Mouse (Mus musculus) hindbrain, embryonic 11.5 days (tissue): ENCODE measurements around the gene Plagl2. TPM values are rescaled to one million over a fixed set of nuclear protein-coding genes. Genes with fewer than 3 reads are reported as not detected.
"Not testable (repeated sequence)": the region's sequence is repeated elsewhere in the genome, so short reads cannot be mapped to it uniquely, and the experiment has no call there.

Experiments
- ATAC-seq: fragments of 200-750 bp; cut with Nextera tagmentation; 2 replicates; pipeline ENCODE4 v1.8.0; 2017; ENCODE audit warnings: mild to moderate bottlenecking, moderate TSS enrichment, moderate library complexity; ENCODE audit not compliant: low FRiP score
- DNase-seq: peaks from one replicate; pipeline ENCODE4 v3.0.0-alpha.2; 2015; ENCODE audit warnings: low spot score
- H3K27ac ChIP-seq: fragments of 300-500 bp; sonication (generic); 2 replicates; pipeline ENCODE4 v1.5.1; 2014; ENCODE audit warnings: mild to moderate bottlenecking, low read depth, low read length
- H3K27me3 ChIP-seq: fragments of 300-500 bp; sonication (generic); 2 replicates; pipeline ENCODE4 v1.6.1; 2014; ENCODE audit warnings: mild to moderate bottlenecking, low read length, moderate library complexity, mixed read lengths; ENCODE audit not compliant: control insufficient read depth, insufficient read depth
- H3K36me3 ChIP-seq: fragments of 300-500 bp; sonication (generic); 2 replicates; pipeline ENCODE4 v1.6.1; 2014; ENCODE audit warnings: mild to moderate bottlenecking, low read length, moderate library complexity, mixed read lengths; ENCODE audit not compliant: control insufficient read depth, insufficient read depth
- H3K4me1 ChIP-seq: fragments of 300-500 bp; sonication (generic); replicated peaks from 2 replicates; pipeline ENCODE4 v1.6.1; 2014; ENCODE audit warnings: low read length, mixed read lengths; ENCODE audit not compliant: control insufficient read depth, insufficient read depth
- H3K4me2 ChIP-seq: fragments of 300-500 bp; sonication (generic); replicated peaks from 2 replicates; pipeline ENCODE4 v1.6.1; 2014; ENCODE audit warnings: mild to moderate bottlenecking, low read depth, low read length
- H3K4me3 ChIP-seq: fragments of 300-500 bp; sonication (generic); 2 replicates; pipeline ENCODE4 v1.5.1; 2014; ENCODE audit warnings: low read depth, low read length
- H3K9ac ChIP-seq: fragments of 300-500 bp; sonication (generic); 2 replicates; pipeline ENCODE4 v1.6.1; 2014; ENCODE audit warnings: low read depth, low read length
- H3K9me3 ChIP-seq: fragments of 300-500 bp; sonication (generic); 2 replicates; pipeline ENCODE4 v1.6.1; 2016; ENCODE audit warnings: low read length; ENCODE audit not compliant: control insufficient read depth
- WGBS: fragments of 180-500 bp; shearing (Covaris S2); extraction: QIAGEN DNeasy Blood & Tissue Kit; methylation state at CpG from one replicate; pipeline ENCODE4 v1.1.7; 2014; 5-methylcytosine and 5-hydroxymethylcytosine counted together
- polyA plus RNA-seq: library from polyadenylated mRNA; unstranded; fragments of >200 nt; fragmentation: Nextera tagmentation; extraction: Ambion mirVana; gene quantifications from 2 replicates; pipeline ENCODE4 v1.2.1, GENCODE M21; 2014

The Plagl2 gene
- 26.9 and 27.1 TPM in 2 replicates for polyA plus RNA-seq

DNA sequence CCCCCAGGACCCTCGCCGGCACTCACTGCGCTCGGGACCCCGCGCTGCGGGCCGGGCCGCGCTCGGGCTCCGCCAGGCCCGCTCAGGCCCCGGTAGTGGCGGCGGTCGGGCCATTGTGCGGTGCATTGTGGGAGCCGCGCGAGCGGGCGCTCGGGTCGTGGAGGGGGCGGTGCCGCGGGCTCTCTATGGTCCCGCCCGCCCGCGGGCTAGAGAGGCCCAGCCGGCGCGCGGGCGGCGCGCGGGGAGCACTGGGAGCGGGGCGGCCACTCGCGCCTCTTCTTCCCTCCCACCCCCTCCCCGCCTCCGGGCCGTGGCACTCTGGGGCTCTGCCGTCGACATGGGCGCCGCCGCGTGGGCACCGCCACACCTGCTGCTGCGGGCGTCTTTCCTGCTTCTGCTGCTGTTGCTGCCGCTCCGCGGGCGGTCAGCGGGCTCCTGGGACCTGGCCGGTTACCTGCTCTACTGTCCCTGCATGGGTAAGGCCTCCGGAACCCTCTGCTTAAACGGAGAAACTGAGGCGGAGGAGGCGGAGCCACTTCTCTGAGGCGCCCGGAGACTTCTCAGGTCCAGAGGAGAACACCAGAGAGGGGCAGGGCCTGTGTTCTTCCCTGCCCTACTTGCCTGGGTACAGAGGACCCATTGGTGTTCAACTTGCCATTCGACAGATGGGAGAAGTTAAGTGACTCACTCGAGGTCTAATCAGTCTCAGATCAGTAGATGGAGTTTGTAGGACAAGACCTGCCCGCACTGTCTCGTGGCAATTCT, at the start of gene Plagl2, which contains the start of gene Pofut1:
TSS of gene Plagl2 (minus strand) at position 177 of the 765 bp plus-strand sequence.
TSS of gene Pofut1 (plus strand) at position 284 of the 765 bp plus-strand sequence.
- Histone ChIP-seq H3K4me1 (peaks cover 3% of the 10 kb centered on the region), H3K4me2 (peak within 1 kb of the TSS; percentile 85), H3K27me3 (no peaks in the 10 kb centered on the region), H3K27ac (peak within 1 kb of the TSS; percentile 87), H3K4me3 (peak within 1 kb of the TSS; percentile 98), H3K9me3 (no peaks in the 10 kb centered on the region), H3K9ac (peak within 1 kb of the TSS; percentile 98), H3K36me3 (no peaks in the 10 kb centered on the region)
- DNase-seq, result peak; percentile 95
- peak; percentile 97 for ATAC-seq
- 1% methylated on average over 41 of the region's 72 CpGs for WGBS

DNA sequence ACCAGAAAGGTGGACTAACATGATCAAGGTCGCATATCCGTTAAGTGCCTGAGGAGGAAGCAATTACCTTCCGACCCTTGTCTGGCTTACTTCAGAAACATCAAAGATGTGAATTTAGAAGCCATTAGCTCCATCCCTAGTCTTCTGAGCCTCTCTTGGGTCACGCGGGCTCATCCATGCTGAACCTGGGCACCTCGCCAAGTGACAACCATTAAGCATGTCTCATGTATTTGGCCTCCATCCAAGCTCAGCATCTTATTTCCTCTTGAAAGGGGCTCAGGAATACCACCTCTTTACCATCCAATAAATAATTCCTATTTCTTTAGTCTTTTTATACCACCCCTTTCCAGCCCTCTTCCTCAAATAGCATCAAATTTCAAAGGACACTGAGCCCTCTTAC, 46.6 kb upstream of the Plagl2 start:
- no peak overlapping the region for H3K9ac ChIP-seq
- no peak overlapping the region for H3K4me2 ChIP-seq
- H3K36me3 ChIP-seq, result no peaks in the 10 kb centered on the region
- no peak for ATAC-seq
- no peaks in the 10 kb centered on the region for H3K27me3 ChIP-seq
- no peak for DNase-seq
- H3K9me3 ChIP-seq, result no peaks in the 10 kb centered on the region
- H3K4me1 ChIP-seq, result 0 out of 2 replicates have a peak, but pooled peaks cover 2% of the 10 kb centered on the region
- H3K27ac ChIP-seq, result no peak overlapping the region
- no peak overlapping the region for H3K4me3 ChIP-seq
- WGBS, result 86% methylated on average over 6 of the region's 6 CpGs

DNA sequence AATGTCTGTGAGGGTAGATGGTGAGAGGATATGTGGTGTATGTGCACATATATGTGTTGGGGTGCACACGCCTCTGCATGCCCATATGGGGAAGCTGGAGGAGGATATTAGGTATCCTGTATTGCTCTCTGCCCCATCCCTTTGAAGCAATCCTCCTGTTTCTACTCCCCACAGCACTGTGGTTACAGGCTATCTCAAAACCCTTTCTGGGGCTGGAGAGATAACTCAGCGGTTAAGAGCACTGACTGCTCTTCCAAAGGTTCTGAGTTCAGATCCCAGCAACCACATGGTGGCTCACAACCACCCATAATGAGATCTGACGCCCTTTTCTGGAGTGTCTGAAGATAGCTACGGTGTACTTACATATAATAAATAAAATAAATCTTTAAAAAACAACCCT, 45.3 kb upstream of the Plagl2 start:
- H3K4me2 ChIP-seq, result no peak overlapping the region
- no peak overlapping the region for H3K9ac ChIP-seq
- H3K36me3 ChIP-seq, result no peaks in the 10 kb centered on the region
- no peak overlapping the region for H3K27ac ChIP-seq
- no peak overlapping the region for H3K4me3 ChIP-seq
- H3K9me3 ChIP-seq, result no peaks in the 10 kb centered on the region
- no peaks in the 10 kb centered on the region for H3K4me1 ChIP-seq
- ATAC-seq (no peak), DNase-seq (no peak)
- H3K27me3 ChIP-seq, result no peaks in the 10 kb centered on the region
- WGBS, result 81% methylated on average over 4 of the region's 4 CpGs

DNA sequence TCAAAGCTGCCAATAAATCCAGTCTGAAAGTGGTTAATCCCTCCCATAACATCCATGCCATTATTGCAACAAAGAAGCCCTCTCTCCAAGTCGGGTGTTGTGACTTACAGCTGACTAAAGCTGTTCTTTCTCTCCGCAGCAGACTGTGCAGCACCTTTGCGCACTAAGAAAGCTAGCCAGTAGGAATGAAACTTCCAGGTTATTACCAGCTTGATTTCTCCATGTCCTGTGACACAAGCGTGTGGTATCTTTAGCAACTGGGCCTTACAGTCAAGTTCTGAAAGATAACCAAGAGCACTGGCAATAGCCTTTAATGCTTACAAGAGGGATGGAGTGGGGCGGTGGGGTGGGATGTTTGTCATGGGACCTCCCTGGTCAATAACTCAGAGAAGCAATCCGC, 42.7 kb upstream of the Plagl2 start:
- H3K9me3 ChIP-seq, result no peaks in the 10 kb centered on the region
- no peak for ATAC-seq

DNA sequence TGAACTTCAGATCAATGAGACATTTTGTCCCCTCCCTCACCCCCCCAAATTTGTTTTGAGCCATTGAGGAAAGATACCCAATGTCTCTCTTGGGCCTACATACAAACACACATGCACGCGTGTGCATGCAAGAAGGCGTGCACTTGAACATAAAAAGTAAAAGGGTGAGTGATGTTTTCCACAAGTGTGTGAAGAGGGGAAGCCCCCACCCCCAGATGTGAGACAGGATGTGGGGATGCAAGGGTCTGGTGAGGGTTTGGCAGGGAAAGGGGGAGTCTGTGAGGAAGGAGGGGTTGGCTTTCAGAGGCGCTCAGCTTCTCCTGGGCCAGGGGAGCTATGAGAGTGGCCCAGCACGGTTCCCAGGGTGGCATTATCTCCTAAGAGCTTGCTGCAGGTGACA, 37.1 kb upstream of the Plagl2 start:
- Histone ChIP-seq H3K27ac (no peak overlapping the region), H3K9ac (no peak overlapping the region), H3K27me3 (no peaks in the 10 kb centered on the region), H3K4me1 (no peaks in the 10 kb centered on the region), H3K36me3 (no peaks in the 10 kb centered on the region), H3K4me3 (no peak overlapping the region), H3K9me3 (no peaks in the 10 kb centered on the region), H3K4me2 (no peak overlapping the region)
- ATAC-seq, result no peak
- DNase-seq, result no peak
- 91% methylated on average over 5 of the region's 5 CpGs for WGBS

More for the DNA sequence above, 42.7 kb upstream of the Plagl2 start:
- Histone ChIP-seq H3K4me3 (no peak overlapping the region), H3K9ac (no peak overlapping the region), H3K4me1 (no peaks in the 10 kb centered on the region), H3K4me2 (no peak overlapping the region), H3K36me3 (no peaks in the 10 kb centered on the region), H3K27ac (no peak overlapping the region), H3K27me3 (no peaks in the 10 kb centered on the region)
- no peak for DNase-seq
- WGBS, result 90% methylated on average over 6 of the region's 6 CpGs

DNA sequence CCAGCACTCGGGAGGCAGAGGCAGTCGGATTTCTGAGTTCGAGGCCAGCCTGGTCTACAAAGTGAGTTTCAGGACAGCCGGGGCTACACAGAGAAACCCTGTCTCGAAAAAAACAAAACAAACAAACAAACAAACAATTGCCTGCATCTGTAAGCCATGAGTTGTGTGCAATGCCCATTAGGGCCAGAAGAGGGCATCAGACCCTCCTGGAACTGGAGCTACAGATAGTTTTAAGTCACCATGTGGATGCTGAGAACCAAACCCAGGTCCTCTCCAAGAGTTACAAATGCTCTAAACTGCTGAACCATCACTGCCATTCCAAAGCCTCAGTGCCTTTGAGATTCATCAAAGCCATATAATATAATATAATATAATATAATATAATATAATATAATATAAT, 35.6 kb upstream of the Plagl2 start:
- H3K4me2 ChIP-seq, H3K4me1 ChIP-seq, H3K9me3 ChIP-seq, H3K36me3 ChIP-seq, H3K27ac ChIP-seq, H3K4me3 ChIP-seq, DNase-seq, ATAC-seq, H3K9ac ChIP-seq, H3K27me3 ChIP-seq: not testable (repeated sequence)
- WGBS, result 94% methylated on average over 5 of the region's 5 CpGs

DNA sequence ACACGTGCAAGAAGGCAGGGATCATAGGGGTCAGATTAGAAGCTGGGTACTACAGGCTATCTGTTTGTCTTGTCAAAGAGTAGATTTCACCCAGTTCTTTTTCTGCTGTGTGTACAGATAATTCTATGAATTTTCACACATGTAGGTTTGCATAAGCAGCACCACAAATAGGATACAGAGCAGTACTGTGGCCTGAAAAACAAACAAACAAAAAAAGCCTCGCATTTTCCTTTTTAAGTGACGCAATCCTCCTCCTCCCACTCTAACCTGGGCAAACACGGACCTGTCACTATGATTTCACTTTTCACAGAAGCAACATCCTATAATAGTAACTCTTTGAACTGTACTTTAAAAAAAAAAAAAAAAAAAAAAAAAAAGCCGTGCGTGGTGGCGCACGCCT, 35.2 kb upstream of the Plagl2 start:
- Histone ChIP-seq H3K4me3 (no peak overlapping the region), H3K9me3 (no peaks in the 10 kb centered on the region), H3K27me3 (no peaks in the 10 kb centered on the region), H3K4me2 (no peak overlapping the region), H3K4me1 (no peaks in the 10 kb centered on the region), H3K27ac (no peak overlapping the region), H3K9ac (no peak overlapping the region), H3K36me3 (no peaks in the 10 kb centered on the region)
- WGBS, result 92% methylated on average over 8 of the region's 8 CpGs
- DNase-seq (no peak), ATAC-seq (no peak)

DNA sequence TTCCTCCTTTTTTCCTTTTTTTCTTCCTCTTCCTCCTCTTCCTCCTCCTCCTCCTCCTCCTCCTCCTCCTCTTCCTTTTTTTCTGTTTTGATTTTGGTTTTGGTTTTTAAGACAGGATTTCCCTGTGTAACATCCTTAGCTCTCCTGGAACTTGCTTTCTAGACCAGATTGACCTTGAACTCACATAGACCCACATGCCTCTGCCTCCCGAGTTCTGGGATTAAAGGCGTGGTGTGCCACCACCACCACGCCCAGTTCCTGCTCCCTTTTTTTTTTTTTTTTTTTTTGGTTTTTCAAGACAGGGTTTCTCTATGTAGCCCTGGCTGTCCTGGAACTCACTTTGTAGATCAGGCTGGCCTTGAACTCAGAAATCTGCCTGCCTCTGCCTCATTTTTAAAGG, 34.4 kb upstream of the Plagl2 start:
- H3K4me3 ChIP-seq, H3K4me1 ChIP-seq, H3K4me2 ChIP-seq, ATAC-seq, H3K27ac ChIP-seq, H3K27me3 ChIP-seq, DNase-seq, H3K9ac ChIP-seq, H3K9me3 ChIP-seq, H3K36me3 ChIP-seq: not testable (repeated sequence)
- WGBS, result 84% methylated on average over 3 of the region's 3 CpGs

DNA sequence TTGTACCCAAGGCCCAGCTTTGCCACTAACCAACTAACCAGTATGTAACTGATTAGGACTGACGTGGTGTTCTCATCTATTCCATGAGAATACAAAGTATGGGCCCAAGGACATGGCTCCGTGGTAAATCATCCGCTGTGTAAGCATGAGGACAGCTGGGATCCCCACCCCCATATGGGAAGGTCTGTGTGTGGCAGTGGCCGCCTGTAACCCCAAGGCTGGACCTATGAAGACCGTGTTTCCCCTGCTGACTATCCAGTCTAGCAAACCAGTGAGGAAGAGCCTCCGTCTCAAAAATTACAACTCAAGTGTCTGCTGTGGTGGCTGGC, 33.7 kb upstream of the Plagl2 start:
- Histone ChIP-seq H3K4me2 (no peak overlapping the region), H3K4me1 (no peaks in the 10 kb centered on the region), H3K9me3 (no peaks in the 10 kb centered on the region), H3K9ac (no peak overlapping the region), H3K27me3 (no peaks in the 10 kb centered on the region), H3K27ac (no peak overlapping the region), H3K4me3 (no peak overlapping the region), H3K36me3 (no peaks in the 10 kb centered on the region)
- 82% methylated on average over 6 of the region's 6 CpGs for WGBS
- DNase-seq (no peak), ATAC-seq (no peak)
